Mouse (Mus musculus) forebrain, embryonic 10.5 days (tissue): ENCODE measurements around the gene Ces1e. TPM values are rescaled to one million over a fixed set of nuclear protein-coding genes. Genes with fewer than 3 reads are reported as not detected.

Experiments
- DNase-seq: peaks from one replicate; pipeline ENCODE4 v3.0.0-alpha.2; 2017; ENCODE audit warnings: low spot score; ENCODE audit errors: extremely low spot score
- H3K27ac ChIP-seq: fragments of 300-500 bp; sonication (generic); 2 replicates; pipeline ENCODE4 v1.5.1; 2016; ENCODE audit warnings: mild to moderate bottlenecking
- H3K27me3 ChIP-seq: fragments of 300-500 bp; sonication (generic); 2 replicates; pipeline ENCODE4 v1.6.1; 2016; ENCODE audit warnings: mild to moderate bottlenecking; ENCODE audit not compliant: poor library complexity, severe bottlenecking
- H3K36me3 ChIP-seq: fragments of 300-500 bp; sonication (generic); replicated peaks from 2 replicates; pipeline ENCODE4 v1.6.1; 2016; ENCODE audit warnings: mild to moderate bottlenecking, moderate library complexity
- H3K4me1 ChIP-seq: fragments of 300-500 bp; sonication (generic); 2 replicates; pipeline ENCODE4 v1.6.1; 2016
- H3K4me3 ChIP-seq: fragments of 300-500 bp; sonication (generic); 2 replicates; pipeline ENCODE4 v1.5.1; 2016; ENCODE audit warnings: mild to moderate bottlenecking, moderate library complexity
- H3K9me3 ChIP-seq: fragments of 300-500 bp; sonication (generic); 2 replicates; pipeline ENCODE4 v1.6.1; 2016; ENCODE audit warnings: mild to moderate bottlenecking, moderate library complexity
- WGBS: fragments of 180-500 bp; shearing (Covaris S2); methylation state at CpG from one replicate; pipeline ENCODE4 v1.1.7; 2016; 5-methylcytosine and 5-hydroxymethylcytosine counted together
- polyA plus RNA-seq: library from polyadenylated mRNA; unstranded; fragments of >200 nt; fragmentation: Nextera tagmentation; extraction: Ambion mirVana; gene quantifications from 2 replicates; pipeline ENCODE4 v1.2.1, GENCODE M21; 2016

Ces1e gene
- polyA plus RNA-seq, 1 experiment from 2014 or later, result not detected

- H3K27ac ChIP-seq, result no peak overlapping the region
- H3K4me3 ChIP-seq, result no peak overlapping the region
- H3K36me3 ChIP-seq, result no peaks in the 10 kb centered on the region
- no peaks in the 10 kb centered on the region for H3K27me3 ChIP-seq
- no peaks in the 10 kb centered on the region for H3K9me3 ChIP-seq
- WGBS, result 100% methylated on average over 1 of the region's 1 CpGs
- no peak for DNase-seq
- H3K4me1 ChIP-seq, result no peaks in the 10 kb centered on the region
These were observed 78.0 kb downstream of the Ces1e start for GRCm38 (mm10) chr8:93151401-93151800.

Other genes starting within 250 kb of the Ces1e start
- not detected in 2 replicates for gene Ces1a, start 181.4 kb downstream of the Ces1e start, polyA plus RNA-seq
- not detected in 2 replicates for gene Ces1b, start 149.6 kb downstream of the Ces1e start, polyA plus RNA-seq
- gene Ces1c, start 98.3 kb downstream of the Ces1e start, polyA plus RNA-seq, result not detected in 2 replicates
- 0.62 and 1.0 TPM in 2 replicates for gene Ces1d, start 31.8 kb downstream of the Ces1e start, polyA plus RNA-seq
- gene Ces1f, start 50.1 kb upstream of the Ces1e start, polyA plus RNA-seq, result not detected in 2 replicates
- not detected in 2 replicates for gene Ces1g, start 107.7 kb upstream of the Ces1e start, polyA plus RNA-seq
- gene Ces1h, start 150.1 kb upstream of the Ces1e start, polyA plus RNA-seq, result not detected in 2 replicates